Mouse (Mus musculus) lung, embryonic 15.5 days (tissue): ENCODE data around the gene 1700088E04Rik. TPM values are rescaled to one million over a fixed set of nuclear protein-coding genes. Genes with fewer than 3 reads are reported as not detected.

ENCODE experiments used
- ATAC-seq: fragments of 200-750 bp; cut with Nextera tagmentation; 2 replicates; pipeline ENCODE4 v1.8.0; 2017; ENCODE audit warnings: moderate number of reproducible peaks, borderline replicate concordance; ENCODE audit not compliant: low FRiP score, low TSS enrichment; ENCODE audit errors: extremely low read depth
- H3K27ac ChIP-seq: fragments of 300-500 bp; sonication (generic); 2 replicates; pipeline ENCODE4 v1.5.1; 2015; ENCODE audit warnings: moderate library complexity, mild to moderate bottlenecking, inconsistent platforms
- H3K27me3 ChIP-seq: fragments of 300-500 bp; sonication (generic); 2 replicates; pipeline ENCODE4 v1.6.1; 2015; ENCODE audit warnings: inconsistent platforms
- H3K36me3 ChIP-seq: fragments of 300-500 bp; sonication (generic); 2 replicates; pipeline ENCODE4 v1.6.1; 2015; ENCODE audit warnings: inconsistent platforms
- H3K4me1 ChIP-seq: fragments of 300-500 bp; sonication (generic); 2 replicates; pipeline ENCODE4 v1.6.1; 2015; ENCODE audit warnings: inconsistent platforms
- H3K4me2 ChIP-seq: fragments of 300-500 bp; sonication (generic); 2 replicates; pipeline ENCODE4 v1.6.1; 2015; ENCODE audit warnings: inconsistent platforms, mild to moderate bottlenecking, moderate library complexity
- H3K4me3 ChIP-seq: fragments of 300-500 bp; sonication (generic); 2 replicates; pipeline ENCODE4 v1.5.1; 2015; ENCODE audit warnings: mild to moderate bottlenecking, inconsistent platforms
- H3K9ac ChIP-seq: fragments of 300-500 bp; sonication (generic); 2 replicates; pipeline ENCODE4 v1.6.1; 2015; ENCODE audit warnings: inconsistent platforms
- H3K9me3 ChIP-seq: fragments of 300-500 bp; sonication (generic); 2 replicates; pipeline ENCODE4 v1.6.1; 2016; ENCODE audit warnings: inconsistent platforms
- WGBS: fragments of 180-500 bp; shearing (Covaris S2); methylation state at CpG from one replicate; pipeline ENCODE4 v1.1.7; 2015; 5-methylcytosine and 5-hydroxymethylcytosine counted together
- polyA plus RNA-seq: library from polyadenylated mRNA; unstranded; fragments of >200 nt; fragmentation: Nextera tagmentation; extraction: Ambion mirVana; gene quantifications from 2 replicates; pipeline ENCODE4 v1.2.1, GENCODE M21; 2015

The 1700088E04Rik gene
- polyA plus RNA-seq, 1 experiment from 2014 or later = 10.8 TPM

- no peak for ATAC-seq
- Histone ChIP-seq H3K4me3 (no peak overlapping the region), H3K9ac (no peak overlapping the region), H3K36me3 (peaks cover 74% of the 10 kb centered on the region), H3K27ac (no peak overlapping the region), H3K27me3 (no peaks in the 10 kb centered on the region), H3K4me1 (no peaks in the 10 kb centered on the region), H3K4me2 (no peak overlapping the region), H3K9me3 (no peaks in the 10 kb centered on the region)
- 69% methylated on average over 7 of the region's 7 CpGs for WGBS
These were observed 11.7 kb downstream of the 1700088E04Rik start for GRCm38 (mm10) chr15:79129311-79129710.

- ATAC-seq = no peak
- Histone ChIP-seq H3K9me3 (no peaks in the 10 kb centered on the region), H3K4me2 (no peak overlapping the region), H3K9ac (no peak overlapping the region), H3K4me1 (no peaks in the 10 kb centered on the region), H3K27ac (no peak overlapping the region), H3K27me3 (no peaks in the 10 kb centered on the region), H3K36me3 (peaks cover 73% of the 10 kb centered on the region), H3K4me3 (no peak overlapping the region)
- WGBS = 96% methylated on average over 5 of the region's 5 CpGs
These were observed 12.8 kb downstream of the 1700088E04Rik start for GRCm38 (mm10) chr15:79128208-79128607.

- no peak overlapping the region for H3K27ac ChIP-seq
- H3K9ac ChIP-seq = no peak overlapping the region
- H3K36me3 ChIP-seq = peaks cover 65% of the 10 kb centered on the region
- H3K4me2 ChIP-seq = no peak overlapping the region
- WGBS = 91% methylated on average over 12 of the region's 12 CpGs
- H3K27me3 ChIP-seq = no peaks in the 10 kb centered on the region
- no peaks in the 10 kb centered on the region for H3K9me3 ChIP-seq
- no peaks in the 10 kb centered on the region for H3K4me1 ChIP-seq
- H3K4me3 ChIP-seq = no peak overlapping the region
- no peak for ATAC-seq
These were observed 14.0 kb downstream of the 1700088E04Rik start for GRCm38 (mm10) chr15:79127101-79127500.

GRCm38 (mm10) chr15:79126217-79126932 is 14.7 kb downstream of the 1700088E04Rik start:
- no peak for ATAC-seq
- no peak overlapping the region for H3K4me2 ChIP-seq
- 79% methylated on average over 13 of the region's 13 CpGs for WGBS
- no peaks in the 10 kb centered on the region for H3K27me3 ChIP-seq
- H3K4me1 ChIP-seq = no peaks in the 10 kb centered on the region
- no peaks in the 10 kb centered on the region for H3K9me3 ChIP-seq
- no peak overlapping the region for H3K4me3 ChIP-seq
- H3K27ac ChIP-seq = no peak overlapping the region
- no peak overlapping the region for H3K9ac ChIP-seq
- H3K36me3 ChIP-seq = peaks cover 59% of the 10 kb centered on the region

GRCm38 (mm10) chr15:79124331-79124875 is 16.6 kb downstream of the 1700088E04Rik start:
- WGBS = 75% methylated on average over 10 of the region's 10 CpGs
- no peak for ATAC-seq
- no peaks in the 10 kb centered on the region for H3K4me1 ChIP-seq
- H3K36me3 ChIP-seq = peaks cover 49% of the 10 kb centered on the region
- H3K9ac ChIP-seq = no peak overlapping the region
- no peak overlapping the region for H3K4me3 ChIP-seq
- no peak overlapping the region for H3K27ac ChIP-seq
- H3K27me3 ChIP-seq = no peaks in the 10 kb centered on the region
- H3K4me2 ChIP-seq = no peak overlapping the region
- no peaks in the 10 kb centered on the region for H3K9me3 ChIP-seq

GRCm38 (mm10) chr15:79123751-79124150 is 17.3 kb downstream of the 1700088E04Rik start:
- H3K4me2 ChIP-seq = no peak overlapping the region
- no peak overlapping the region for H3K4me3 ChIP-seq
- H3K9me3 ChIP-seq = no peaks in the 10 kb centered on the region
- H3K9ac ChIP-seq = no peak overlapping the region
- no peaks in the 10 kb centered on the region for H3K4me1 ChIP-seq
- H3K27ac ChIP-seq = no peak overlapping the region
- peaks cover 53% of the 10 kb centered on the region for H3K36me3 ChIP-seq
- ATAC-seq = no peak
- WGBS = 80% methylated on average over 6 of the region's 6 CpGs
- no peaks in the 10 kb centered on the region for H3K27me3 ChIP-seq

- no peak overlapping the region for H3K4me3 ChIP-seq
- no peaks in the 10 kb centered on the region for H3K4me1 ChIP-seq
- 83% methylated on average over 13 of the region's 13 CpGs for WGBS
- no peak overlapping the region for H3K27ac ChIP-seq
- no peak overlapping the region for H3K9ac ChIP-seq
- H3K27me3 ChIP-seq = no peaks in the 10 kb centered on the region
- H3K36me3 ChIP-seq = peaks cover 45% of the 10 kb centered on the region
- no peaks in the 10 kb centered on the region for H3K9me3 ChIP-seq
- H3K4me2 ChIP-seq = no peak overlapping the region
- ATAC-seq = no peak
These were observed 18.5 kb downstream of the 1700088E04Rik start for GRCm38 (mm10) chr15:79122546-79122945.

- Histone ChIP-seq H3K27me3 (no peaks in the 10 kb centered on the region), H3K36me3 (peaks cover 40% of the 10 kb centered on the region), H3K27ac (no peak overlapping the region), H3K4me3 (no peak overlapping the region), H3K9me3 (no peaks in the 10 kb centered on the region), H3K4me1 (no peaks in the 10 kb centered on the region), H3K4me2 (no peak overlapping the region), H3K9ac (no peak overlapping the region)
- WGBS = 89% methylated on average over 4 of the region's 4 CpGs
- ATAC-seq = no peak
These were observed 18.9 kb downstream of the 1700088E04Rik start for GRCm38 (mm10) chr15:79122119-79122518.

- peaks cover 39% of the 10 kb centered on the region for H3K36me3 ChIP-seq
- H3K9me3 ChIP-seq = no peaks in the 10 kb centered on the region
- no peak for ATAC-seq
- H3K4me2 ChIP-seq = no peak overlapping the region
- 80% methylated on average over 9 of the region's 9 CpGs for WGBS
- no peak overlapping the region for H3K4me3 ChIP-seq
- no peaks in the 10 kb centered on the region; the same call in 1 of the 2 replicates for H3K4me1 ChIP-seq
- H3K27ac ChIP-seq = no peak overlapping the region
- no peaks in the 10 kb centered on the region for H3K27me3 ChIP-seq
- H3K9ac ChIP-seq = no peak overlapping the region
These were observed 21.6 kb downstream of the 1700088E04Rik start for GRCm38 (mm10) chr15:79119491-79119890.

GRCm38 (mm10) chr15:79115276-79115675 is 25.8 kb downstream of the 1700088E04Rik start:
- no peak overlapping the region for H3K27ac ChIP-seq

GRCm38 (mm10) chr15:79111774-79112173 is 29.3 kb downstream of the 1700088E04Rik start:
- H3K27ac ChIP-seq = no peak overlapping the region
- H3K4me2 ChIP-seq = no peak overlapping the region

More at GRCm38 (mm10) chr15:79115276-79115675, 25.8 kb downstream of the 1700088E04Rik start:
- no peaks in the 10 kb centered on the region for H3K9me3 ChIP-seq
- 53% methylated on average over 5 of the region's 5 CpGs for WGBS
- no peak overlapping the region for H3K9ac ChIP-seq
- no peaks in the 10 kb centered on the region for H3K27me3 ChIP-seq
- ATAC-seq = no peak
- H3K36me3 ChIP-seq = peaks cover 28% of the 10 kb centered on the region
- no peak overlapping the region for H3K4me2 ChIP-seq
- peaks cover 18% of the 10 kb centered on the region for H3K4me1 ChIP-seq
- no peak overlapping the region for H3K4me3 ChIP-seq

GRCm38 (mm10) chr15:79110528-79110927 is 30.5 kb downstream of the 1700088E04Rik start:
- H3K36me3 ChIP-seq = peaks cover 14% of the 10 kb centered on the region
- 69% methylated on average over 2 of the region's 2 CpGs for WGBS
- H3K27me3 ChIP-seq = no peaks in the 10 kb centered on the region
- peaks cover 32% of the 10 kb centered on the region for H3K4me1 ChIP-seq
- no peak overlapping the region for H3K27ac ChIP-seq
- no peak overlapping the region for H3K9ac ChIP-seq
- no peaks in the 10 kb centered on the region for H3K9me3 ChIP-seq
- H3K4me2 ChIP-seq = peak overlapping the region; percentile 98
- no peak for ATAC-seq
- H3K4me3 ChIP-seq = peak overlapping the region; percentile 91

More at GRCm38 (mm10) chr15:79111774-79112173, 29.3 kb downstream of the 1700088E04Rik start:
- 44% methylated on average over 4 of the region's 4 CpGs for WGBS
- no peak overlapping the region for H3K4me3 ChIP-seq
- H3K27me3 ChIP-seq = no peaks in the 10 kb centered on the region
- no peak for ATAC-seq
- H3K36me3 ChIP-seq = peaks cover 17% of the 10 kb centered on the region
- H3K4me1 ChIP-seq = peaks cover 32% of the 10 kb centered on the region
- H3K9me3 ChIP-seq = no peaks in the 10 kb centered on the region
- no peak overlapping the region for H3K9ac ChIP-seq
